Mouse (Mus musculus) urinary bladder, postnatal 14 days (tissue): ENCODE measurements at regions not wholly inside any gene's neighbourhood (a gene's known extent, or its start where the extent isn't known, plus 50 kb on each side); places are given as distances from the start of the nearest gene placed in this dataset.

Source experiments
- DNase-seq: peaks from one replicate; pipeline ENCODE4 v3.0.0; 2021; ENCODE audit warnings: low spot score

- DNase-seq = no peak
These were observed 162.1 kb upstream of the Kirrel3 start for GRCm38 (mm10) chr9:34323571-34323970.

- DNase-seq = no peak
These were observed 157.0 kb upstream of the Kirrel3 start for GRCm38 (mm10) chr9:34328723-34329122.

GRCm38 (mm10) chr9:34334112-34334511 is 151.6 kb upstream of the Kirrel3 start:
- no peak for DNase-seq

- no peak for DNase-seq
These were observed 150.9 kb upstream of the Kirrel3 start for GRCm38 (mm10) chr9:34334555-34335468.

GRCm38 (mm10) chr9:34348442-34348841 is 137.3 kb upstream of the Kirrel3 start:
- DNase-seq = no peak

GRCm38 (mm10) chr9:34349997-34350396 is 135.7 kb upstream of the Kirrel3 start:
- DNase-seq = no peak

- DNase-seq = no peak
These were observed 131.9 kb upstream of the Kirrel3 start for GRCm38 (mm10) chr9:34353744-34354143.

GRCm38 (mm10) chr9:34354723-34355316 is 130.9 kb upstream of the Kirrel3 start:
- no peak for DNase-seq

GRCm38 (mm10) chr9:34370686-34371398 is 114.9 kb upstream of the Kirrel3 start:
- DNase-seq = no peak

- no peak for DNase-seq
These were observed 110.5 kb upstream of the Kirrel3 start for GRCm38 (mm10) chr9:34375187-34375586.

- DNase-seq = no peak
These were observed 105.7 kb upstream of the Kirrel3 start for GRCm38 (mm10) chr9:34380008-34380407.

- no peak for DNase-seq
These were observed 104.1 kb upstream of the Kirrel3 start for GRCm38 (mm10) chr9:34381601-34382000.

- DNase-seq = no peak
These were observed 103.5 kb upstream of the Kirrel3 start for GRCm38 (mm10) chr9:34382208-34382607.

- DNase-seq = no peak
These were observed 99.6 kb upstream of the Kirrel3 start for GRCm38 (mm10) chr9:34386071-34386470.

- no peak for DNase-seq
These were observed 92.7 kb upstream of the Kirrel3 start for GRCm38 (mm10) chr9:34393042-34393441.

GRCm38 (mm10) chr9:34395839-34396804 is 89.6 kb upstream of the Kirrel3 start:
- DNase-seq = no peak

GRCm38 (mm10) chr9:34411699-34412098 is 74.0 kb upstream of the Kirrel3 start:
- DNase-seq = no peak

- no peak for DNase-seq
These were observed 69.5 kb upstream of the Kirrel3 start for GRCm38 (mm10) chr9:34416153-34416552.

GRCm38 (mm10) chr9:34418100-34418499 is 67.6 kb upstream of the Kirrel3 start:
- no peak for DNase-seq

GRCm38 (mm10) chr9:34421956-34422355 is 63.7 kb upstream of the Kirrel3 start:
- DNase-seq = no peak

- DNase-seq = no peak
These were observed 62.6 kb upstream of the Kirrel3 start for GRCm38 (mm10) chr9:34423062-34423461.

GRCm38 (mm10) chr9:34426589-34426988 is 59.1 kb upstream of the Kirrel3 start:
- no peak for DNase-seq
